Mouse (Mus musculus): ENCODE measurements around the gene Galnt18. TPM values are rescaled to one million over a fixed set of nuclear protein-coding genes. Genes with fewer than 3 reads are reported as not detected.

Galnt18 gene
- total RNA-seq, 2 experiments from 2014 or later = not detected

- ATAC-seq (replicated peaks; ENCODE audit: poor library complexity, severe bottlenecking) = no peak
These were observed 124.8 kb downstream of the Galnt18 start for GRCm38 (mm10) chr7:111655002-111655401.

GRCm38 (mm10) chr7:111654526-111654925, 125.3 kb downstream of the Galnt18 start:
- no peak for ATAC-seq (replicated peaks; ENCODE audit: poor library complexity, severe bottlenecking)

- ATAC-seq (replicated peaks; ENCODE audit: poor library complexity, severe bottlenecking) = no peak
These were observed 135.4 kb downstream of the Galnt18 start for GRCm38 (mm10) chr7:111644362-111644761.

DNA sequence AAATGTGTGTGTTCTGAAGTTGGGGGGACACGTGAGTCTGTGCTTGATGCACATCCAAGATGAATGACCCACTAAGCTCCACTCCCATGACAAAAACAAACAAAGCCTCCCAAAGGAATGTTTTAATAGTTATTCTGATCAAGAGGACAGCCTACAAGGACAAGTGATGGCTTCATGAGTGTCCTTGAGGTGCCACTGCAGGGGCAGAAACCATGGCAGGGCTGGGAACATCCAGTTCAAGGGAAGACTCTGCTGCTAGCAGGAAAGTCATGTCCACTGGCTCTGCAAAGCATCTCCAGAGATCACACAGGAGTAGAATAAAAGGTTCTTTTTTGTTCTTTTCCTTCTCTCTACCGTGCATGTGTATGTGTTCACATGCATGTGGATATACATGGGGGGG, 140.9 kb downstream of the Galnt18 start:
- ATAC-seq (replicated peaks; ENCODE audit: poor library complexity, severe bottlenecking) = no peak

DNA sequence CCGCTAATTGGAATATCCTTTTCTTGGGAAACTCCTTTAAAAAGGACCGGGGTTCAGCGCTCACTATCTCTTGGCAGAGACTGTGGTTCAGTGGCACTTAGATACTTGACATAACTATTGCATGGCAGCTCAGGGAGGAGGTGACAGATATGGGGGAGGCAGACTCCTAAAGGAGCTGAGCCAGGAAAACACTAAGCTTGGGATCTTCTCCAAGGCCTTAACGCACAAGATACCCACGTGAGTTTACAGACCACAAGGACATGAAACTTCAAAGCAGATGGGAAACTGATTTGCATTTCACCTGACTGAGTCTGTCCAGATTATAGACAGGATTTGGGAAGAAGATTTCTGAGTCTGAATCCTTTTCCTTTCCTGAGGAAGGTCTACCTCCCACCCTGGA, 141.3 kb downstream of the Galnt18 start:
- ATAC-seq (replicated peaks; ENCODE audit: poor library complexity, severe bottlenecking) = no peak

- no peak for ATAC-seq (replicated peaks; ENCODE audit: poor library complexity, severe bottlenecking)
These were observed 141.8 kb downstream of the Galnt18 start for GRCm38 (mm10) chr7:111637866-111638448.

DNA sequence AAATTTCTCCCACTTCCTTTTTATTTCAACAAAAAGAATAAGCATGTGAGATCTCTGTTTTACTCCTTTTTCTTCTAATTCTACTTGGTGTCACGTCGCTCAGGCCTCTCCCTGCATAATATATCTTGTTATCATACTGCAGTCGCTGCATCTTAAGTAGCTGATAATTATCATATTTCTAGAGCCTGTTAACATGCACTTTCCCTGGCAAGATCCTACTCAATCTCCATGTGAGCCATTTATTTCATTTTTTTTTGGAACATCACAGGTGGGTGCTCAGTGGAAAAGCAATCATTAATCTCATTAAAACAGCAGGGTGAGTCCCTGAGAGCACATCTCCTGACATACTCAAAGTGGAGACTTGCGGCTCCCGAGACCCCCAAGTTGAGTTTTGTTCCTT, 143.3 kb downstream of the Galnt18 start:
- no peak for ATAC-seq (replicated peaks; ENCODE audit: poor library complexity, severe bottlenecking)

- no peak for ATAC-seq (replicated peaks; ENCODE audit: poor library complexity, severe bottlenecking)
These were observed 148.5 kb downstream of the Galnt18 start for GRCm38 (mm10) chr7:111631265-111631664.

DNA sequence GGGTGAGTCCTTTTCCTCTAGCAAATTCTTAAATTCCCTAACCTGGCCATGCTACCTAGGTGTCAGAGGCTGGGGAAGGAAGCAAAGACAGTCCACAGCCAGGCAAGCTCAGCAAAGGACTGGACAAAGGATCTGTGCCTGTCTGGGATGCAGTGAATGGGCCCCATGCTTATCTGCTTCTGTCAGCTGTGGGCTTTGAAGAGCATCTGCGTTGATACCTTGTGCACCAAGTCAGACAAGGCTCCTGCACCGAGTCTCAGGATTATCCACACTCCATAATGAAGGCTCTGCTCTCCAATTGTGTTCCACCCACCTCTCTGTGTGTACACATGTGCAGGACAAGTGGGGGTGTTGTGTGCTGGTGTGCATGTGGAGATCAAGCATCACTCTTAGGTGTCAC, 153.5 kb downstream of the Galnt18 start:
- ATAC-seq (replicated peaks; ENCODE audit: poor library complexity, severe bottlenecking) = no peak

DNA sequence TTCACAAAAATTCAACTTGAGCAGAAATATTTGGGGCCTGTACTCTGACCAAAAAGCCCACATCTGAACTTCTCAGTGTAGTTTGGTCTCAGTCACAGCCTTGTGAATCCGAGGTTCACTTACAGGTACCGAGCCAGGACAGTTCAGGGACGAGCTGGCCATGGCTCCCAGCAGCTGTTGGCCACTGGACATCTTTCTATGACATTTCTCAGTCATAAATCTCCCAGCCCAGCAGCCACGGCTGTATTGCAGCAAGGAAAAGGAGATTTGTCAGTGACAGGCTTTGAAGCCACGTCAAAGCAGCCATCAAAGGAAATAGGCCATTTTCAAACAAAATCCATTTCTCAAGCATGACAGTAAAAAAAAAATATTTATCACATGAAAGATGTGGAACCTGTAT, 154.0 kb downstream of the Galnt18 start:
- ATAC-seq (replicated peaks; ENCODE audit: poor library complexity, severe bottlenecking) = no peak

- ATAC-seq (replicated peaks; ENCODE audit: poor library complexity, severe bottlenecking) = no peak
These were observed 163.4 kb downstream of the Galnt18 start for GRCm38 (mm10) chr7:111616231-111616937.

DNA sequence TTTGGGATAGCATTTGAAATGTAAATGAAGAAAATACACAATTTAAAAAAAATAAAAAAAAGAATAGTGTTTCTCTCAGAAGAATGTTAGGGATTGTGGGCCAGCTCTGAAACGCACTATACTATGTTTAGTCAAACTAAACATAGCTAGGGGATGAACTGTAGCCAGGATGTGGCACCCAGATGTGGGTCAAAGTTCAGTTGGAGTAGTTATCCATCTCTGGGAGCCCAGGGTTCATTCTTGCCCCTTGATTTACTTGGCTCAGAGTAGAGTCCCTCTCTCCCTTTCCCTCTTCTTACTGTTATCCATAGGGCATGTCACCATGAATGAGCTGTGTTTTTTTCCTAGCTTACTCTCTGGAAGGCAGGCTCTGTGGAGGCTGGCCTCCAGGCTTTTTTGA, 165.3 kb downstream of the Galnt18 start:
- ATAC-seq (replicated peaks; ENCODE audit: poor library complexity, severe bottlenecking) = no peak

DNA sequence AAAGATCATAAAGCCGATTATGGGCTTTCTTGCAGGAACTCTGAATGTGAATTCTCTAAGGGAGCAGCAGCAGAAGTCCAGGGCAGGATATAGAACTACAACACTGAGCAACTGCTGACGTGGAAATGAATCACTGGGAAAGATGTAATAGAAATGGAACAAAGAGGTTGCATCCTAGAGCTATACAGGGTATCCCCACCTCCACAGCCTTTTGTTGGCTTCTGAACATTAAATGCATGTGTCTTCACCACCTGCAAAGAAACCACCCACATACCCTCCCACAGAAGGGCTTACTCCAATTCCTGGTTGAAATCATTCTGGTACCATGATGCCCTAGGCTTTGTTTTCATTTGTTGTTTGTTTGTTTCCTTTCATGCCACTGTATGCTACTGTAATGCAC, 172.3 kb downstream of the Galnt18 start:
- no peak for ATAC-seq (replicated peaks; ENCODE audit: poor library complexity, severe bottlenecking)

DNA sequence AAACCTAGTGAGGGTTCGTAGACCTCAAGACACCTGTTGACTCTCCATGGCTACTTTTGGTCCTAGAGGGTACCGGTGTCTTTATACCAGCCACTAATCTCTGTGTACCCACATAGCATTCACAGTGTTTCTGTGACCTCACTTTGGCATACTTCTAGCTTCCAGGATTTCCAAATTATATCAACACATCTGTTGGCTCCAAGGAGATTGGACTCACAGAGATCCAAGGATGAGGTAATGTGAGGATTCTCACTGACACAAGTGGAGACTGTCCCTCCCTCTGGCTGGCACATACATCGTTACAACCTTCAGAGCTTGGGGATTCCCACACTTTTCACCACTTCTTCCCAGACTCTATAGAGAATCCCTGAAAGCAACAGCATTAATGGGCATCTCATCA, 173.7 kb downstream of the Galnt18 start:
- no peak for ATAC-seq (replicated peaks; ENCODE audit: poor library complexity, severe bottlenecking)

GRCm38 (mm10) chr7:111605663-111606062, 174.1 kb downstream of the Galnt18 start:
- ATAC-seq (replicated peaks; ENCODE audit: poor library complexity, severe bottlenecking) = no peak

DNA sequence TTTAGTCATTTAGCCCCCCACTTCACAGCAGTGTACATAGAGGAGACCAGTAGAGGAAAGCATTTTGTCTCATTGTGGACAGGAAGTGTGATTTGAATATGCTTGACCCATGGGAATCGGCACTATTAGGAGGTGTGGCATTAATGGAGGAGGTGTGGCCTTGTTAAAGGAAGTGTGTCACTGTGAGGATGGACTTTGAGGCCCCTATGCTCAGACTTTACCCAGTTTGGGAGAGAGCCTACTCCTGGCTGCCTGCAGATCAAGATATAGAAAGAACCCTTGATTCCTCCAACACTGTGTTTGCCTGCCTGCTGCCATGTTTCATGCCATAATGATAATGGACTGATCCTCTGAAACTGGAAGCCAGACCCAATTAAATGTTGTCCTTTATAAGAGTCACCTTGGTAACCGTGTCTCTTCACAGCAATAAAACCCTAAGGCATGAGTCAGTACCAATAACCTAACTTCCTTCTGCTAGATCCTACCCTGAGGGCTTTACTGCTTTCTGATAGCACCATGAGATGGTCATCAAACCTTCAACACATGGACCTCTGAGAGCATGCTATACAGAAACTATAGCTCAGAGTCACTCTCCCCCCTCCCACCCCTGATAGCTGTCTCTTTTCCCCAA, 175.1 kb downstream of the Galnt18 start:
- ATAC-seq (replicated peaks; ENCODE audit: poor library complexity, severe bottlenecking) = no peak

GRCm38 (mm10) chr7:111603186-111603585, 176.6 kb downstream of the Galnt18 start:
- ATAC-seq (replicated peaks; ENCODE audit: poor library complexity, severe bottlenecking) = no peak

GRCm38 (mm10) chr7:111601339-111602067, 178.3 kb downstream of the Galnt18 start:
- no peak for ATAC-seq (replicated peaks; ENCODE audit: poor library complexity, severe bottlenecking)

- no peak for ATAC-seq (replicated peaks; ENCODE audit: poor library complexity, severe bottlenecking)
These were observed 179.0 kb downstream of the Galnt18 start for GRCm38 (mm10) chr7:111600756-111601155.

DNA sequence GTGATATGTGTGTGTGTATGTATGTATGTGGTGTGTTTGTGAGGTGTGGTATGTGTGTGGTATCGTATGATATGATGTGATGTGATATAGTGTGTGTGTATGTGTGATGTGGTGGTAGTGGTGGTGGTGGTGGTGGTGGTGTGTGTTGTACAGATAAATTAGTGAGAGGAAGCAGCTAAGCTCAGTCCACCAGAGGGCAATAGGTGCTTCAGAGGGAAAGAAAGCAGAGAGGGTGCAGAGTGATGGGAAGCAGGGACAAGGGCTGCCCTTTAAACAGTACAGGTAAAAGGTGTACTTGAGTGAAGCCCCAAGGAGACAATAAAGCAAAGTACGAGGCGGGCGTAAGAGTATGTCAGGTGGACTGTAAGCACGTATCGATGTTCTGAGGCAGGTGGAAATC, 186.1 kb downstream of the Galnt18 start:
- ATAC-seq (replicated peaks; ENCODE audit: poor library complexity, severe bottlenecking) = no peak

- ATAC-seq (replicated peaks; ENCODE audit: poor library complexity, severe bottlenecking) = no peak
These were observed 190.2 kb downstream of the Galnt18 start for GRCm38 (mm10) chr7:111589506-111590125.
